Mouse (Mus musculus) stomach, embryonic 14.5 days (tissue): Measurements from ENCODE around the gene Rnf220. TPM values are rescaled to one million over a fixed set of nuclear protein-coding genes. Genes with fewer than 3 reads are reported as not detected.

Experiments used
- ATAC-seq: fragments of 200-750 bp; cut with Nextera tagmentation; 2 replicates; pipeline ENCODE4 v1.8.0; 2017; ENCODE audit warnings: low read depth, moderate TSS enrichment; ENCODE audit not compliant: insufficient number of reproducible peaks, insufficient read depth, low FRiP score
- H3K27ac ChIP-seq: fragments of 300-500 bp; sonication (generic); 2 replicates; pipeline ENCODE4 v1.5.1; 2014; ENCODE audit warnings: mild to moderate bottlenecking, low read length, moderate library complexity, mixed read lengths
- H3K27me3 ChIP-seq: fragments of 300-500 bp; sonication (generic); 2 replicates; pipeline ENCODE4 v1.6.1; 2014; ENCODE audit warnings: low read length, control low read depth, mixed read lengths; ENCODE audit not compliant: control insufficient read depth, insufficient read depth
- H3K36me3 ChIP-seq: fragments of 300-500 bp; sonication (generic); 2 replicates; pipeline ENCODE4 v1.6.1; 2014; ENCODE audit warnings: mild to moderate bottlenecking, control low read depth, low read length, moderate library complexity, mixed read lengths; ENCODE audit not compliant: control insufficient read depth, insufficient read depth
- H3K4me1 ChIP-seq: fragments of 300-500 bp; sonication (generic); 2 replicates; pipeline ENCODE4 v1.6.1; 2014; ENCODE audit warnings: low read length, control low read depth, mixed read lengths; ENCODE audit not compliant: control insufficient read depth, insufficient read depth
- H3K4me2 ChIP-seq: fragments of 300-500 bp; sonication (generic); replicated peaks from 2 replicates; pipeline ENCODE4 v1.6.1; 2014; ENCODE audit warnings: low read depth, low read length, control low read depth
- H3K4me3 ChIP-seq: fragments of 300-500 bp; sonication (generic); 2 replicates; pipeline ENCODE4 v1.5.1; 2014; ENCODE audit warnings: low read depth, low read length, control low read depth
- H3K9ac ChIP-seq: fragments of 300-500 bp; sonication (generic); replicated peaks from 2 replicates; pipeline ENCODE4 v1.6.1; 2014; ENCODE audit warnings: low read depth, mild to moderate bottlenecking, control low read depth, low read length, moderate library complexity, mixed read lengths
- H3K9me3 ChIP-seq: fragments of 300-500 bp; sonication (generic); 2 replicates; pipeline ENCODE4 v1.6.1; 2016; ENCODE audit warnings: low read depth, low read length, control low read depth; ENCODE audit not compliant: control insufficient read depth
- WGBS: fragments of 180-500 bp; shearing (Covaris S2); extraction: QIAGEN DNeasy Blood & Tissue Kit; methylation state at CpG from one replicate; pipeline ENCODE4 v1.1.7; 2014; 5-methylcytosine and 5-hydroxymethylcytosine counted together
- polyA plus RNA-seq: library from polyadenylated mRNA; unstranded; fragments of >200 nt; fragmentation: Nextera tagmentation; extraction: Ambion mirVana; gene quantifications from 2 replicates; pipeline ENCODE4 v1.2.1, GENCODE M21; 2014

Gene Rnf220
- polyA plus RNA-seq, 1 experiment from 2014 or later, result 54.5 TPM

DNA sequence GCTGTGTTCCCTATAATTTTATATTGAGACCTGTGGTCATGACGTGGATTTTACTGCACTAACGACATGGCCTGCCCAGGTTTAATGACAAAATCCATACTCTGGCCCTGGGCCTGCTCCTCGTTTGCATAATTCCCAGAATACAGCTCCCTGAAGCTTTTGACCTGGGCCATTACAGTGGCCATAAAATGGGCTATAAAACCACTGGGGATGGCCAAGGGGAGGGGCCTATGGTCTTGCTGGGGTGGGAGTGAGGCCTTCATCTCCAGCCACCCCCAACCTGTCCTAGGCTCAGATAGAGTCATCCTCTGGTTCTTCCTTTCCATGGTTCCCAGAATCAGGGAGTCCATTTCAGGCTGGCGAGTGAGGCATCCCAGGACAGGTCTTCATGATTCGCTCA is 185.0 kb downstream of the Rnf220 start:
- ATAC-seq, result no peak
- H3K9me3 ChIP-seq, result no peaks in the 10 kb centered on the region
- H3K27me3 ChIP-seq, result peaks cover 9% of the 10 kb centered on the region
- no peak overlapping the region for H3K27ac ChIP-seq
- WGBS, result 45% methylated on average over 5 of the region's 5 CpGs
- H3K4me3 ChIP-seq, result no peak overlapping the region
- no peak overlapping the region for H3K4me2 ChIP-seq
- peaks cover 9% of the 10 kb centered on the region; the same call in 1 of the 2 replicates for H3K4me1 ChIP-seq
- no peaks in the 10 kb centered on the region for H3K36me3 ChIP-seq
- no peak overlapping the region for H3K9ac ChIP-seq

DNA sequence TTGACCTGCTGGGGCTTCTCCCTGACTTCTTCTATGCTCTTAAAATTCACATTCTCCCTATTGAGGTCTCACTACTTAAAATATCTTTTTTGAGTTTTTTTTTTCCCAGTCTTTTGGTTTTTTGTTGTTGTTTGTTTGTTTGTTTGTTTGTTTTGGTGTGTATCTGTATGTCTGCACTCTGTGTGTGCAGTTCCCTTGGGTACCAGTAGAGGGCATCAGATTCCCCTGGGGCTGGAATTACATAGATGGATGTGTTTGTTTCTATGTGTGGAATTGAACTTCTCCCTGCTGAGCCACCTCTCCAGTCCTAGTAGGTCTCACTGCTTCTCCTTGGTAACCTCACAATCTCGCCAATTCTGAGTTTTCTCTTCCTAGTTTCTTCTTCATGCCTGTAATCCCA is 187.4 kb downstream of the Rnf220 start:
- no peak for ATAC-seq
- Histone ChIP-seq H3K9ac (no peak overlapping the region), H3K4me3 (no peak overlapping the region), H3K27me3 (peaks cover 3% of the 10 kb centered on the region; the same call in 1 of the 2 replicates), H3K27ac (no peak overlapping the region), H3K4me1 (peaks cover 11% of the 10 kb centered on the region), H3K36me3 (no peaks in the 10 kb centered on the region), H3K9me3 (no peaks in the 10 kb centered on the region), H3K4me2 (no peak overlapping the region)
- 92% methylated on average over 1 of the region's 1 CpGs for WGBS

DNA sequence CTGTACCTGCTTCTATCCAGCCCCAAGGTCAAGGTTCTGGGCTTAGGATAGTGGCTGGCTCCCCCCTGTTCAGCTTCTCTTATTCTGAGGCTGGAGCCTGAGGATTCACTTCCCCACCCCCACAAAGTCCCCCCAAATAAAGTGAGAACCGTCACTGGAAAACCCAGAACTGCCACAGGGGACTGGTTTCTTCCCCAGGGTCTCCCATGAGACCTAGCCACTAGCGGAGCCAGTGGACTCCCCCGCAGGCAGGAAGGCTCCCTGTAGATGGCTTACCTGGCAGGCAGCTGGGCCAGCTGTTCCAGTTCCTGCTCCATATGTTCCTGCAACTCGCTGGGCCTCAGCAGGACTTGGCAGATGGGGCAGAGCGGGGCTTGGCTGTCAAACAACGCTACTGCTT is 189.6 kb downstream of the Rnf220 start:
- Histone ChIP-seq H3K27me3 (peaks cover 24% of the 10 kb centered on the region), H3K4me1 (peaks cover 14% of the 10 kb centered on the region), H3K4me2 (no peak overlapping the region), H3K27ac (no peak overlapping the region), H3K4me3 (no peak overlapping the region), H3K9ac (no peak overlapping the region), H3K36me3 (no peaks in the 10 kb centered on the region), H3K9me3 (no peaks in the 10 kb centered on the region)
- no peak for ATAC-seq
- 57% methylated on average over 6 of the region's 6 CpGs for WGBS

- Histone ChIP-seq H3K36me3 (no peaks in the 10 kb centered on the region), H3K9ac (no peak overlapping the region), H3K4me2 (no peak overlapping the region), H3K4me1 (peaks cover 11% of the 10 kb centered on the region; the same call in 1 of the 2 replicates), H3K27me3 (peaks cover 25% of the 10 kb centered on the region), H3K27ac (no peak overlapping the region), H3K9me3 (no peaks in the 10 kb centered on the region), H3K4me3 (no peak overlapping the region)
- WGBS, result 48% methylated on average over 7 of the region's 7 CpGs
- ATAC-seq, result no peak
These were observed 191.4 kb downstream of the Rnf220 start for GRCm38 (mm10) chr4:117305461-117305860.

DNA sequence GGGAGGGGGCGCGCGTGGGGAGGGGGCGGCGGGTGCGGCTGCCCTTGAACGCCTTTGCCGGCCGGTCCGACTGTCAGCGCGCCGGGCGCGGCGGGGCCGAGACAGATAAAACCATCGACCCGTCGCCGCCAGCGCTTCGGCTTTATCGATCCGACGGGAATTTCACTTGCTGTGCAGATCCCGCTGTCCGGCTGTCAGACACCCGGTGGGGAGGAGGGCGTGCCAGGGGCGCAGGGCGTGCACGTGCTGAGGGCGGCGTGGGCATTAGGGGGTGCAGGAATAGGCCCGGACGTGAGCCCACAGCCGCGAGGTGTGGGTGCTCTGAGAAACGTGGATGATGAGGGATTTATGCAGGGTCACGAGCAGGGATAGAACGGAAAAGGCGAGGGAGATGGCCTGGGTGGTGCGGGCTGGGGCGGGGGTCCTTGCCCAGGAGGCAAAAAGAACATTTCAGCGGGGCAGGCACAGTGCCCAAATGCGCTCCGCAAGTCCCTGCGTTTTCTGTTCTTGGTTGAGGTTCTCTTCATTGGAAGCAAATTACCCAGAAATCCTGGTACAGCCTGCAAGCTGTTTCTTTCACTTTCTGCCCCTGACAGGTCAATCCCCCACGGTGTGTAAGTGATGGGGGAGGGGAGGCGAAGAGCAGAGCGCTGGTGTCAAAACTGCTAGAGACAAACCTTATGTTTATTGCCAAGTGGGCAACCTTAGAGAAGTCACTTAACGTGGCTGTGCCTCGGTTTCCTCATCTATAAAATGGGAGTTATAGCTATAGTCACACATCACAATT is 192.4 kb downstream of the Rnf220 start:
- H3K9ac ChIP-seq, result 0 out of 2 replicates have a peak overlapping the region, but pooled peaks have one; percentile 10
- peak overlapping the region; percentile 36 for H3K4me3 ChIP-seq
- ATAC-seq, result no peak
- peaks cover 25% of the 10 kb centered on the region for H3K27me3 ChIP-seq
- H3K9me3 ChIP-seq, result no peaks in the 10 kb centered on the region
- H3K4me1 ChIP-seq, result peaks cover 11% of the 10 kb centered on the region; the same call in 1 of the 2 replicates
- H3K27ac ChIP-seq, result no peak overlapping the region
- WGBS, result 3% methylated on average over 54 of the region's 54 CpGs
- H3K36me3 ChIP-seq, result no peaks in the 10 kb centered on the region
- H3K4me2 ChIP-seq, result peak overlapping the region; percentile 79

DNA sequence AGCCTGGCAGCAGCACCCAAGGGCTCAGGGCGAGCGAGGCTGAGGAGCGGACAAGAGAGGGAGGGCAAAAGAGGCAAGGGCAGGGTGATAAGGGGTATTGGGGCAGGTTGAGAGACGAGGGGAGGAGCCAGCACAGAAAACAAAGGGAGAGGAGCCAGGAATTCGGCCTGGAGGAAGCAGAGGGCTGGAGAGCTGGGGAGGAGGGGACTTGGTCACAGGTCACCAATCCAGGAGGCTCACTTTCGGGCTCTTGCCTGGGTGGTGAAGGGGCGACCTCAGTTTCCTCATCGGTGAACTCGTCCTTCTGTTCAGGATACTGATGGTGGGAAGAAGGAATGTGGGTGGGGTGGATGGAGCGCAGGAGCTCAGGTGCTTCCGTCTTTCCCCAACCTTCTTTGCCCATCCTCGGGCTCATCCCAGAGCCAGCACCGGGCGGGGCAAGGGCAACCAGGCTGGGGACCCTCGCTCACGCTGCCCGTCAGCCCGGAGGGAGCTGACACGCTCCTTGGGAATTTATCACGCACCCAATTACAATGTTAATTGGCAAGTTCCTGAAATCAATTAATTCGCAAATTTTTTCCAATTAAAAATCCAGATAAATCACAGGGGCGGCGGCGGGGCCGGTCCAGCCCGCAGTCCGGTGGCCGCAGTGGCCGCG is 193.1 kb downstream of the Rnf220 start:
- ATAC-seq, result no peak
- no peak overlapping the region for H3K27ac ChIP-seq
- H3K9ac ChIP-seq, result peak overlapping the region; percentile 10; the same call in 1 of the 2 replicates
- H3K36me3 ChIP-seq, result no peaks in the 10 kb centered on the region
- H3K4me2 ChIP-seq, result peak overlapping the region; percentile 79
- H3K4me1 ChIP-seq, result peaks cover 11% of the 10 kb centered on the region; the same call in 1 of the 2 replicates
- no peaks in the 10 kb centered on the region for H3K9me3 ChIP-seq
- H3K4me3 ChIP-seq, result peak overlapping the region; percentile 36
- WGBS, result 10% methylated on average over 29 of the region's 30 CpGs
- H3K27me3 ChIP-seq, result peaks cover 25% of the 10 kb centered on the region

DNA sequence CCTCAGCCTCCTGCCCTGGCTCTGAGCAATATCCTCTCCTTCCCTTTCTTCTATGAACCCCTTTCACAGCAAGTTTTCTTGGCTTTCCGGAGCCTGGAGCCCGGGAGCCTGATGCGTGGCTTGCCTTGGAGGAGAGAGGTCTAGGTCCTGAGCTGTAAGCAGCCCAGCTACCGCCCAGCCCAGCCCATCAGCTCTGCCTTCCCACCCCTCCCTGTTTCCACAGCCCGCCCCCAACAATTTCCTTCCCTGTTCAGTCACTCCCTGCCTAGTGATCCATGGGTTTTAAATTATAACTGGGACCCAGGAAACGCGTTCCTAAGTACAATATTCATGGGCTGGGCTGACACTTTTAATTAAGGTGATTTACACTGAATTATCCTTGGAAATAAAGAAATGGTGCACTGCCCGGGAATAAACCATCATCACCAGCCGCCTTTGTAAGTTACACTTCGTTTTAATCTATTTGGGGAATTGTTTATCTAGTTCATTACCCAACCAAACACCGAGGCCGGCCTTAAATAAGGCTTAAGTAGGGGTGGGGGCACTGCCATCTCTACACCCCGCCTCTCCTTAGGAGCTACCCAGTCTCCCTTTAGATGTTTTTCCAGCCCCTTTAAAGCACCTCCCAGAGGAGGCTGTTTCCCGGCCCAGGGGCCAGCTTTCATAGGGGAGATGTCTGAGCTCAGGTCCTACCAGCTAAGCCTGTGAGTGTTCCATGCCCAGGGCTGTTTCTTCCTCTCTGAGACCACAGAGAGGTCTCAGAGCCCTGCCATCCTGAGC is 194.6 kb downstream of the Rnf220 start:
- H3K27ac ChIP-seq, result no peak overlapping the region
- no peaks in the 10 kb centered on the region for H3K9me3 ChIP-seq
- H3K9ac ChIP-seq, result no peak overlapping the region
- H3K4me2 ChIP-seq, result no peak overlapping the region
- WGBS, result 23% methylated on average over 14 of the region's 14 CpGs
- ATAC-seq, result no peak
- peaks cover 25% of the 10 kb centered on the region for H3K27me3 ChIP-seq
- peaks cover 11% of the 10 kb centered on the region; the same call in 1 of the 2 replicates for H3K4me1 ChIP-seq
- H3K36me3 ChIP-seq, result no peaks in the 10 kb centered on the region
- H3K4me3 ChIP-seq, result no peak overlapping the region

GRCm38 (mm10) chr4:117299921-117300320 is 196.9 kb downstream of the Rnf220 start:
- H3K36me3 ChIP-seq, result no peaks in the 10 kb centered on the region
- H3K4me3 ChIP-seq, result no peak overlapping the region
- 64% methylated on average over 10 of the region's 10 CpGs for WGBS
- H3K27me3 ChIP-seq, result peaks cover 25% of the 10 kb centered on the region
- H3K4me1 ChIP-seq, result peaks cover 11% of the 10 kb centered on the region; the same call in 1 of the 2 replicates
- H3K4me2 ChIP-seq, result no peak overlapping the region
- H3K27ac ChIP-seq, result no peak overlapping the region
- no peak for ATAC-seq
- no peaks in the 10 kb centered on the region for H3K9me3 ChIP-seq
- no peak overlapping the region for H3K9ac ChIP-seq
